Mouse (Mus musculus) cerebellum, adult 9-11 months (tissue): ENCODE measurements around the gene Trmt2b.
"Not testable (repeated sequence)": the region's sequence is repeated elsewhere in the genome, so short reads cannot be mapped to it uniquely, and the experiment has no call there.

Experiments
- DNase-seq: peaks from one replicate; pipeline ENCODE4 v3.0.0; 2022

Trmt2b gene

DNA sequence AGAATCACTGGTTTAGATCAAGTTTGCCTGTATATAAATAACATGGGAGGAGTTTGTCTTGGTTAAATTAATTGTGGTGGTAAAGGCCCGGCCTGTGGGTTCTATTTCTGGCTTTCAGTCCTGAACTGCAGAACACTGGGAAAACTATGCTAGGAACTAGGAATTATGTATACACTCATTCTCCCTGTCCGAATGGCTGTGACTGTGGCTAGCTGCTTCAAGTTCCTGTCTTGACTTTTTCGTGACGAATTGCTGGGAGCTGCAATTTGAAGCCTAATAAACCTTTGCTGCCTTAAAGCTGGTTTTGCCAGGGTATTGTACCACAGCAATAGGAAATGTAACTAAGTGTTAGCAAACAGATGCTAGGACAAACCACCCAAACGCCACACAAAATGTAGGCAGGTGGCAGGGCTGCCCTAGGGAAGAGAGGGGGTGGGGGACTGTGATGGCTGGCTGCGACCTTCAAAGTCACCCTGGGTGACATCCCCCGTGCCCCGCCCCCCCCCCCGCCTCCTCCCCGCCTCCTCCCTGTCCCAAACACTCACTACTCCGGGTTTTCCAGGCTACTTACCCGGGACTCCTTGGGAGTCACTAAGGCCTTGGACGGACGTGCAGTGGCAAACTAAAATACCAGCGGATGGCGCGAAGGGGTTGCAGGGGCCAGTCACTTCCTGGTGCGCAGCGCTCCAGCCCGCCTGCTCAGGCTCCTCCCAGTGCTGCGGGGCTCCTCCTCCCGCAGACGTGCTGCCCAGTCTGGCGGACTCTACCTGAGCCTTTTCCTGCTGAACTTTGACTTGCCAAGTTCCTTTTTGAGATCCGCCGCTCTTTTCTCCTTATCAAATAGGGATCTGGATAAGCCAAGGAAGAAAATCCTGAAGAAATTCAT, at the start of gene Trmt2b:
Gene Trmt2b, minus strand, starts transcription at position 710 of the 886 bp plus-strand sequence.
- peak; percentile 77 for DNase-seq

DNA sequence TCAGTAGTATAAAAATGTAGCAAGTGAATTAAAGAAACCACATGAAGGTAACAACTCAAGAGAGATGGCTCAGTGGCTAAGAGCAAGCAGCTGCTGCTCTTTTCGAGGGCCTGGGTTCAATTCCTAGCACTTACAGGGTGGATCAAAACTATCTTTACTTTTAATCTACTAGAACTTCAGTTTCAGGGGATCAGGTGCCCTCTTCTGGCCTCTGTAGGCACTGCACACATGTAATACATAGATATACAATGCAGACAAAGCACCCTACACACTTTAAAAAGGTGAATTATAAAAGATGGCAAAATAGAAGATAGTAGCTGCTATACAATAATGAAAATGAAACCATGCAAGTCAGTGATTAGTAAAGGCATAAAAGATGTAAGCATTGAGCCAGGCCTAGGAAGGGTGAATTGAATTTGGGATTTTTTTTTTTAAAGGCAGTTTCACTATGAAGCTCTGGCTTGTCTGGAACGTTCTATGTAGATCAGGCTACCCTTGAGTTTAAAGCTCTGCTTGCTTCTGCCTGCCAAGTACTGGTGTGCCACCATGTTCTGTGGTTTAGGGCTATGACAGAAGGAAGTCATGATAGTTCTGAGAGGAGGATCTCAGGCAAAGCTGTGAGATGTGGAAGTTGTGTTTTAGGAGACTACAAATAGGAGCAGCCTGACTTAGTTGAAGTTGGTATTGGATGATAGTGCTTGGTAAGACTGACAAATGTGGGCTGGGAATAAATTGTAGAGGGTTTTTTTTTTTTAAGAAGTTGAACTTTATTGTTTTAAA, 42.6 kb upstream of the Trmt2b start:
- DNase-seq, result no peak

DNA sequence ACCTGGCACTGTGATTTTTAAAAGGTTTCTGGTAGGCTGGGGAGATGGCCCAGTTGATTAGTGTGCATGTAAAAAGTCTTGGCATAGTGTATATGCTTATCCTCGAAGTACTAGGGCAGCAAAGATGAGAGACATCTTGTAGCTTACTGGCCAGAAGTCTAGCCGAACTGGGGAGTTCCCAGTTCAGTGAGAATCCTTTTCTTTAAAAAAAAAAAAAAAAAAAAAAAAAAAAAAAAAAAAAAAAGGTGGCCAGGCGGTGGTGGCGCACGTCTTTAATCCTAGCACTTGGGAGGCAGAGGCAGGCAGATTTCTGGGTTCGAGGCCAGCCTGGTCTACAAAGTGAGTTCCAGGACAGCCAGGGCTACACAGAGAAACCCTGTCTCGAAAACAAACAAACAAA, 34.4 kb upstream of the Trmt2b start:
- DNase-seq, result not testable (repeated sequence)

DNA sequence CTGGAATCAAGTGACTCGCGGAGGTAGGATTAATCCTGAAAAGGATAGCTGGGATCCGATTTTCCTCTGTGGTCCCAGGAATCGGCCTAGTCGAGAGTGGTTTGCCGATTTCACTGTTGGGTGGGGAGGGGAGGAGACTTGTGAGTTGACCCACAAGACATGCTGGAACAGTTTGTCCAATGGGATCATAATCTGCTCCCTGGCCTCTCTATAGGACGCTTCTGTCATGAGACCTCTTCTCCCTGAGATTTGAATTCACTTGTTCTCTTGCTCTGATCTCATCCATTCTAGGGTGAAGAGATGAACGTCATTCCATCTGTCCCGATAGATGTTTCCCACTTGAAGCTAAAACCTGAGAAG, 31.5 kb upstream of the Trmt2b start:
- DNase-seq, result no peak

DNA sequence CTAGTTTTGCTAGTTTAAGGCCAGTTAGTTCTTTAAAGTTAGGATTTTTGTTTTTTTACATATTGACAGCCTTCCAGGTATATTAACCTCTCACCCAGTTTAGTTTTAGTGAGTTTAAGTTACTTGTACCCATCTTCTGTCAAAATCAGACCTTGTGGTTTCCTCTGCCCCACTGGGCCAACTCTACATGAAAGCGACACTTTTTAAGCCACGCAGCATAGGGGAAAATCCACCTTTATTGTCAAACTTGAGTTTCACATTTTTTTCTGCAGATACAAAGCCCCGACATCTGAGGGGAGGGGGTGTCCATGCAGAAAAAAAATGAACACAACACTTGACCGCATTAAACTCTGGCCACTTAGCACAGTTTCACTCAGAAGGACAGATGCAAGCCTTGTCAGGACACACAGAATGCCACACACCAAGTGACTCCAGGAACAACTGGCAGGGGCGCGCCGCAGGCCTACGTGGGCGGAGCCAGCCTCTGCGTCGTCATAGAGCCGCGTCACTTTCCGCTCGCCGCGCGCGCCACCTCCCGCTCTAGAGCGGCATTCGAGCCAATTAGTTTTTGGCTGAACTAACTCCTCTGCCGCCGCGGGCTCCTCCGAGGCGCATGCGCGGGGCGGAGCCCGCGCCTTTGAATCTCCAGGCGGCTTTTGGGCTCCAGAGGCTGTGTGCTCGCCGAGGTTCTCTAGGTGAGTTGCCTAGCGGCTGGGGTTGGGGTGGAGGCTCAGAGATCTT, 30.9 kb upstream of the Trmt2b start, which contains the start of gene Cenpi:
Gene Cenpi, plus strand, starts transcription at position 551 of the 741 bp plus-strand sequence.
- DNase-seq, result peak; percentile 87

DNA sequence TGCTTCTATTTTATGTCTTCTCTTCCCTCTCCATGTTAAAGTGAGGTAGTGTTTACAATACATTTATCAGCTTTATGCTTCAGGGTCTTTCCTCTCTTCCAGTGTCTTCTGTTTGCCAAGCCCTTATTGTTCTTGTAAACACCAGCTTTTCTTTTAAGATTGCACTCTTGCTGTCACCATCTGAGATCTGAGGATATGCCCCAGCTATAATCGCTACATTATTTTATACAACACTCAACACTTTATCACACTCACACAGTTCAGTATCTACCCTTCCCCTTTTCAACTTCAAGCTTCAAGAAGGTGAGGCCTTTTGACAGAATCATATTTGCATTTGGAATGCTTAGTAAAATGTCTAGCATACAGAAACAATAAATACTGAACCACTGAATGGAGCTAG, 26.5 kb upstream of the Trmt2b start:
- DNase-seq, result no peak

DNA sequence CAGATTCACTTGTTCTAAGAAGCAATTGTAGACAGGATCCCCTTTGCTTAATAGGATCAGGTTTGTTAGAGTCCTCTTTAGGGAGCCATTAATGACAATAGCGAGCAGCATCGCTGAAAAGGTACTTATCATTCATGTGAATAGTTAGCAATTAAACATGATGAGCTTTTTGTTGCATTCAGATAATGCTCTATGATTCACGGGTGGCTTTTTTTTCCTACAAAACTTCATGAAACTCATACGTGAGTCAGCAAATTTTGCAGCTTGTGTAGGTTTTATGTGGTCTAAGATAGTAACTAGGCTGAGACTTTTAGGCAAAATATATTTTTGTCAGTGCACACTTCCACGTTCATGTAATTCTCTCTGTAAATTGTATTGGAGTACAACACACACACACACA, 23.4 kb upstream of the Trmt2b start:
- no peak for DNase-seq

DNA sequence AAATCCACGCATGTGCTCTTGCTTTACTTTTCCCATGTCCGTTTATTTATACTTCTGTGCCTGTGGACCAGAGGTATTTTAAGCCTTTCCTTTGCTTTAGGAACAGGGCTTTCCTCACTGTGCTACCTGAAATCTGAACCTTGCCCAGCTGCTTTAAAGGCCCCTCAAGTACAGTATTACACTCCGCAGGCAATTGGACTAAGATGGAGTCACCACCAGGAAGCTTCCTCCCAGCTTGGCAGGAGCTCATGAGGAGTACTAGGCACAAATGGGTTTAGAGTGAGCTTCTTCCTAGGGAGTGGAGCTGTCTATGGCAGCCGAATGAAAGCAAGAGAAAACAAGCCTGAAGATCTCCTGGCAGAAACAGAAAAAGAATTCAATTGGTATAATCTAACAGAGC, 20.4 kb upstream of the Trmt2b start:
- DNase-seq, result peak; percentile 39

DNA sequence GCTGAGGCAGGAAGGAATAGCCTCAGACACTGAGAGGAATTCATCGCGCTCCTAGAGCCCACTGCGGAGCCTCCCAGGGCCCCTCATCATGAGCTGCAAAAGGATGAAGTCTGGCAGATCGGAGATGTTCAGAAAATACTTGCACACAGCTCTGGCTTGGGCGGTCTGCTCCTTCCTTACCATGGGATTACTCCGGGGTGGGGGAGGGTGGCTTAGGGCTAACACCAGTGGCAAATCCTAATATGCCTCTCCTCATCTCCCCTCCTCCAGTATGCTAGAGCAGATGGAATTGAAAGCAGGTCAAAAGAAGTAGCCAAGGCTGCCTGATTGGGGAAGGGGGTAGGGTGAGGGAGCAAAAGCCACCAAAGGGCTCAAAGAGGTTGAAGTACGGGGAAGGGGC, 20.0 kb upstream of the Trmt2b start:
- peak; percentile 50 for DNase-seq

DNA sequence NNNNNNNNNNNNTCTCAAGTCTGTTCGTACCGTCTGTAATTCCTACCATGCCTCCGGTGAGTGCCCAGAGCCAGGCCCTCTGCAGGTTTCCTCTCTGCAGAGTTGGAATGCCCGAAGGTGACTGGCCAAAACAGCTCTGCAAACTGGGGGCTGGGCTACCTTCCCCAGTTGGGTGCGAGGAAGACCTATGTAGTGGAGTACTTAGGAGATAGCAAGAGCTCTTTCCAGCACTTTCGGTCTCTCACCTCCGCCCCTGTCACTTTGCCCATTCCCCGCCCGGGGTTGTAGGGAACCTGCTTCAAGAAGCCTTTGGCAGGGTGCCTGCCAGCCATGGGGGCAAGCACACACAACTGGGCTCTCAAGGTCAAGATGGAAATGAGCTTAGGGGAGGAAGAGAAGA, 19.5 kb upstream of the Trmt2b start:
- DNase-seq, result peak; percentile 74

DNA sequence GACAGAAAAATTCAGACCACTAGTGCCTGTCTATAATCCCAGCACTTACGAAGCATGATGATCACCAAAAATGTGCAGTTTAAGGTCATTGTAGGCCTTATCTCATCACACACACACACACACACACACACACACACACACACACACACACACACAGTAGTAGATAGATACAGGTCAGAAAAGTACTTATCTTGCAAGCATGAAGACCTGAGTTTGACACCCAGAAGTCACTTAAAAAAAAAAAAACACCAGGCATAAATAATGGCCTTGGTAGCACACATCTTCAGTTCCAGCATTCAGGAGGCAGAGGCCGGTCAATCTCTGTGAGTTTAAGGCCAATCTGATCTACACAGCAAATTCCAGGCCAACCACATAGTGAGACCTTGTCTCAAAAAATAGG, 10.5 kb upstream of the Trmt2b start:
- no peak for DNase-seq

DNA sequence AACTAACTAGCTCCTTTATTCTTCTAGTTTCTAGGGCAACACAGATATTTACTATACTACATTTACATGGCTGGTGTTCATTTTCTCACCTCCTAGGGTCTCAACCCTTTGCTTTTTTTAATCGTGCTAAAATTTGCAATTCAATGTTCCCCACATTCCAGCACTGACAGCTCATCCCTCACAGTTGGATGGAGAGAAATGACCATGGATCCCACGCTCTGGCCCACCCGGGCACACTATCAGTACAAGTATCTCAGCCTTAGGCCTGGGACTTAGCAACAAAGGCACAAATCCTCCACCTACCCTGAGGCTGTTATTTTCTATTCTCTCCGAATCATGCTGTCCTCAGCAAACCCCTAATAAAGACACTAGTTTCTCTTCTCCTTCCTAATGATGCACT, 9.0 kb upstream of the Trmt2b start:
- DNase-seq, result no peak

DNA sequence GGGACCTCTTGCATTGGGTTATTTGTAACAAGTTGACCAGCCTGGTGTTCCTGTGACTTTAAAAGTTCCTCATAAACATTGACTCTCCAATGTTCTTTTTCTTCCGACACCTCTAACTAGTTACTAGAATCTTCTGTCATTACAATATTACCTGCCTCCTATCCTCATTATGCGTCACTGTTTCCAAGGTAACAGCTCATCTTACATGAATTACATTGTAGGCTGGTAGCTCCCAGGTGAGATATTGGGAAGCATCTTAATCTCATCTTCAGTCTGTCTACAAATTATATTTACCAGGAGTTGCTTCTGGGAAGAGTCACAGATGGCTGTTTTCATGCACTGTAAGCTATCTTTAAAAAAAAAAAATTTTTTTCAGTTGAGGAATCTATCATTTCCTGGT, 8.3 kb upstream of the Trmt2b start:
- DNase-seq, result no peak

DNA sequence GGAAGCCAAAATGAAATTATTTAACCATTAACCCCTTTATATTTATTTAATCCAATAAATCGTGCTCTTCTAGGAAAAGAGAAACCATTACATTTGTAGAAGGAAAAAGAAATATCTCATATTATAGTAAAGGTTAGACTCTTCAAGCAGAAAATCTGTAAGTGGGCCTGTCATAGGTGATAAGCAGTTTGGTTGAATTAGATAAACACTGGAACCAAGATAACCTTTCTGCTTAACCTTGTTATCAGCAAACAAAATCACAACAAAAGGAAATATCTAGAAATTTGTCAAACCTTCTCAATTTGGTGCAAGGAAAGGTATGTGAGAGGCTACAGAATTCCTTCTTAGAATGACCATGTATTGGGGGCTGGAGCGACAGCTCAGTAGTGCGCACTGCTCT, 3.7 kb upstream of the Trmt2b start:
- DNase-seq, result no peak

DNA sequence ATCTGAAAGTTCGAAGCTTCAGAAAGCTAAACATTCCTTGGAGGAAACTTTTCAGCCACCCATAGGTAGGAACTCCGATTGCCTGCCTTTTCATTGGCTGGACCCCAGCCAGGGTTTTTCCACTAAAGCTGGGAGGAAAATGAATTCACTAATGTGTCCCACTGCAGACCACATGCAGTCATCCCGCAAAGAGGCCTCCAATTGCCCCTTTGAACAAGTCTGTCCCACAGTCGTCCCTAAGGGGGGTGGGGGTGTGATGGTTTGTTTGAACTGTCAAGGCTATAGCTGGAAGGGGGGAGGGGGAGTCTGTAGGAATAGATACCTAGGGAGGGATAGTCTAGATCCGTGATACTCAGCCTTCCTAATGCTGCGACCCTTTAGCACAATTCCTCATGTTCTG, 1.1 kb downstream of the Trmt2b start:
- peak; percentile 25 for DNase-seq

DNA sequence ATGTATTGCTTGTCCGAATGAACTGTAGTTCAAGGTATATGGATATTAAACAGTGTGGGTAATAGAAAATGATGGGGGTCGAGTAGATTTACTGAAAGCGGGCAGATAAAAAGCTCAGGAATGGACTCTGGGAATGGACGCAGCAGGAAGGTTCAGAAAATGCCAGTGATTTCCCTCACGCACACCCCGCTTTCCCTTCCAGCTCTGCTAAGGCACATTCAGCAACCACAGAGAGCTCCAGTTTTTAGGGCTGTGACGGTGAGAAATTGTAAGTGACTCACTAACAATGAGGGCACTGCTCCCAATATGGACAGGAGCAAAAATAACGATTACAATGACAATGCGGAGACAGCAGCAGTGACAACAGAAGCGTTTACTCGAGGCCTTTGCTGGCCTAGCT, 14.7 kb downstream of the Trmt2b start:
- DNase-seq, result no peak

DNA sequence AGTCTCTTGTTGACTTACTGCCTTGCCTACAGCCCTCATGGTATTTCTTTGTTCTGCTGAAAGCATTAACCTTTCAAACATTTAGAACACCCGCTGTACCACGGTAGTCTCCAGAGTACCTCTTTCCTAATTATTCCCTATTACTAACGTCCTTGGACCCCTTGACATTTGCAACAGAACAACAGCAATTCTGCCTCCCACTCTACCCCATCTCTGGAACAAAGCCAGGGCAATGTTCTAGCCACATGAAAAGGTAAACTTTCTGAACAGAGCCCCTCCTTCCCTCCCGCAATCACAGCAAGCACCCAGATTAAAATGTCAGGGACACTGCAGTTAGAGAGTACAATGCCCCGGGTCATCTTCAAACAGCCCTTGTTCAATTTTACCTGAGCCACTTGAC, 15.6 kb downstream of the Trmt2b start:
- no peak for DNase-seq

DNA sequence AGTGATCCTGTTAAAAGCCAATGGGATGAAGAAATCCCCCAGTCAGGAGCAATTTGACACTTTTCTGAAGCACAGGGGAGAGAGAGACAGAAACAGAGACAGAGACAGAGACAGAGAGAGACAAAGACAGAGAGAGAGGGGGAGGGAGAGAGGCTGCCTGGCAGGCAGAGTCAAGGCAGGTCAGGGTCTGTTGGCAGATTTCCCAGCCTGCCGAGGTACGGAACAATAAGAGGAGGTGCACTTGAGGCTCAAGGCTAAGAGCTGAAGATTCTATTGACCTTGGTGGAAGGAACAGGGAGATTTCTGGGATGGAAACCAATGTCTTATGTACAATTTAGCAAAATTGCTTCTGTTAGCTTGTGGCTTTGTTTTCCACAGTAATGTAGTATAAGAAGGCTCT, 28.6 kb downstream of the Trmt2b start:
- no peak for DNase-seq

DNA sequence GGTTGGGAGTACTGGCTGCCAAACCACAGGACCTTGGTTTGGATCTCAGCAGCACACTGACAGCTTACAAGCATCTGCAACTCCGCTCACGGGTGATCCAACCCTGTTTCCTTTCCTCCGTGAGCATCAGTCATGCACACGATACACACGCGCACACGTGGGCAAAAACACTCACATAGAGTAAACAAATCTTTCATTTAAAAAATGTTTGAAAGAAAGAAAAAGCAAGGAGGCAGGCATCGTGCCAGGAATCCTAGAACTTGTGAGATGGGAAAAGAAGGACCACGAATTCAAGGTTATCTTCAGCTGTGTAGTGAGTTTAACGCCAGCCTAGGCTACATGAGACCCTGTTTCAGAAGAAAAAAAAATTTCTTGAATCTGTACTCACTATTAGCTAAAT, 30.8 kb downstream of the Trmt2b start:
- DNase-seq, result no peak

DNA sequence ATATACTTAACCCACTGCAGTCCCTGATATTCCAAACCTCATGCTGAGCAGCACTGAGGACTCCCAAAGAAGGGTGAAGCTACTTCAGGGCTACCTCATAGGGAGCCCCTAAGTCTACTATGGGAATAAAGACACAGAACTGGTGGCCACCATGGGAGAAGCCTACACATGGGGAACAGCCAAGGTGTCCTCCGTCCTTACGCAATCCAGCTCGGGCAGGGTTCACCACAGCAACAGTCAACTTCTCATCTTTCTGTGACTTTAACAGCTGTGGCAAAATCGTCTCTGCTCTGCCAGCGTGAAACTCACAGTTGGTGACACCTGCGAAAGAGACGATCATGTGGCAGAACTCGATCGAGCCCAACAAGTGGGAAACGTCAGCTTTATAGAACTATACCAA, 38.5 kb downstream of the Trmt2b start:
- no peak for DNase-seq

DNA sequence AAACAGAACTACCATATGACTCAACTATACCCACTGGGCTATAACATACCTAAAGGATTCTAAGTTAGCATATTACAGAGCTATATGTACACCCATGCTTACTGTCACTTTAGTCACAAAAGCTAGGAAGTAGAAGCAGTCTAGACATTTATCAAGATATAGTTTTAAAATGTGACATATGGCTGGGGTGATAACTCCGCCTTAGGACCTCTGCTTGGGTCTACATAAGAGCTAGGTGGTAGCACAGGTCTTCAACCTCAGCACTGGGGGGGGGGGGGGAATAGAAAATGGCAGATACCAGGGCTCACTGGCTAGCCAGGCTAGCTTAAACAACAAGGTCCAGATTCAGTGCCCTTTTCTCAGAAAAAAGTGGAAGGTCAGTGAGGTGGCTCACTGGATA, 43.7 kb downstream of the Trmt2b start:
- DNase-seq, result no peak

DNA sequence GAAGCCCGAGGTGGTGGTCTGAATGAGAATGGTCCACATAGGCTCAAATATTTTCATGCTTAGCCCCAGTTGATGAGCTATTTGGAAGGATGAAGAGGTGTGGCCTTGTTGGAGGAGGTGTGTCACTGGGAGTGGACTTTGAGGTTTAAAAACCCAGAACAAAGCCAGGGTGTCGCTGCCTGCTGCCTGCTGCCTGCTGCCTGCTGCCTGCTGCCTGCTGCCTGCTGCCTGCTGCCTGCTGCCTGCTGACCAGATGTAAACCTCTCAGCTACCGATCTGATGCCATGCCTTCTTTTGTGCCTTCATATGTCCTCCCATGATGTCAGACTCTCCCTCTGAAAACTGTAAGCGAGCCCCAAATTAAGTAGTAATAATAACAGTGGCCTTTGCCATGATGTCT, 54.9 kb downstream of the Trmt2b start, which contains the start of gene Nox1:
Gene Nox1, minus strand, starts transcription at position 101 of the 400 bp plus-strand sequence.
- DNase-seq, result no peak

DNA sequence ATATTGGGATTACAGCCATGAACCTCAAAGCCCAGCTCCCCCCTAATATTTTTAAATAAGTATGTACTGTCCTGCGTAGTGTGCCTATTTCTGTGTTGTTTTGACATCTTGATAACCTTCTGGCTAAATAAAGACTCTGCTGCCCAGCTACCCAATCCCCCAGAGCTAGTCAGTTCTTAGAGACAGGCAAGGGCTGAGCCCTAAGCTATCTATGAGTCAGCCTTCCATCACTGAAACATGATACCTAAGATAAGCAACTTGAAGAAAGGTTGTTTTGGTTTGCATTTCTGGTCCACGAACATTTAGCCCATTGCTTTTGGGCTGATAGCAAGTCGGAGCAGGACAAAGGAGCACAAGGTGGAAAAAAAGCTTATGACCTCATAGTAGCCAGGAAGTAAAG, 56.2 kb downstream of the Trmt2b start:
- DNase-seq, result no peak
